Mouse (Mus musculus) R1 (cell line): ENCODE measurements around the gene Fam193a.

ENCODE experiments used
- DNase-seq: peaks from one replicate; pipeline ENCODE4 v3.0.0-alpha.2; 2018; ENCODE audit warnings: low read depth, low spot score

Fam193a gene

DNA sequence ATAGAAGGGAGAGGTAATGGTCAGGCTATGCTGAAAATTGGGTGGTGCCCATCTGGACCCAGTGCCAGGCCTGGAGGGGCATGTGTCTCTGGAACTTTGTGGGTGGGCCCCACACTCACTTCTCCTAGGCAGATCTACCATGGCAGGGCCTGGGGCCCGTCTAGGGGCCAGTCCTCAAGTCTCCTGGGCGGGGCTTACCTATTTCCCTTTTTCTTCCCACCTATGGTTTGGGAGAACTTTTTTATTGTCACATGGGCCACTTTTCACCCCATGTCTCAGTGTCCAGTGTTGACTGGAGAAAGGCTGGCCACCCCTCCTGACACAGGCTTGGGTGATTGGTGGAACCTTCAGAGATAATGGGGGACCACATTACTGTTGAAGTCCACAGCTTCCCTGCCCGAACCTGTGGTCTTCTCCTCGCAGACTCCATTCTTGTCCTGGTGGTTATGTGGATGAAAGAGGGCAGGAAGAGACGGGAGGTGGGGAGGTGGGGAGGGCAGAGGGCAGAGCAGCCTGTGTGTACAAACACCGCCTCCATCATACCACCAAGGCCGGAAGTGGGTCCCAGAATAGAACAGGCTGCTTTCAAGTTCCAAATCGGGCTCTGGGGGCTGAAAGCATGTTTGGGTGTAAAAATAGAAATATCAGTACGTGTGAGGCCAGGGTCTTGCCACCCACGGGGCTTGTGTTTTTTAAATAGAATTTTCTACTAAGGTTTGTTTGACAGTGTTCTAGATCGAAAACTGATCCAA is 150.9 kb downstream of the Fam193a start:
- DNase-seq, result no peak

DNA sequence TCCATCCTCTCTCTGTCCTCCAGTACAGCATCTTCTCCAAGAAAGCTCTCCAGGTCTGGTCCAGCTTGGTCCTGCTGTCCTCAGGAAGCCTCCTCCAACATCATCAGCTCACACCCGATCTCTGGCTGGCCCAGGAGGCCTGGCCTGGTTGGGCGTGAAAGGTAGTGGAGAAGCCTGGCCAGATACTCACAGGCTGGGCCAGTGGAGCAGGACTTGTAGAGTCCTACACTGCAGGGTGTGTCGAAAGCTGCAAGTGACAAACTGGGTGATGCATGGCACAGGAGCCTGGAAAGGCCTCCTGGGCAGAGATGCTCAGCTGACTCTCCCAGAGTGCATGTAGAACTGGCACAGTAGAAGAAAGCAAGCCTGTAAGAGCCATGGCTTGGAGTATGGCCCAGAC is 151.6 kb downstream of the Fam193a start:
- no peak for DNase-seq

DNA sequence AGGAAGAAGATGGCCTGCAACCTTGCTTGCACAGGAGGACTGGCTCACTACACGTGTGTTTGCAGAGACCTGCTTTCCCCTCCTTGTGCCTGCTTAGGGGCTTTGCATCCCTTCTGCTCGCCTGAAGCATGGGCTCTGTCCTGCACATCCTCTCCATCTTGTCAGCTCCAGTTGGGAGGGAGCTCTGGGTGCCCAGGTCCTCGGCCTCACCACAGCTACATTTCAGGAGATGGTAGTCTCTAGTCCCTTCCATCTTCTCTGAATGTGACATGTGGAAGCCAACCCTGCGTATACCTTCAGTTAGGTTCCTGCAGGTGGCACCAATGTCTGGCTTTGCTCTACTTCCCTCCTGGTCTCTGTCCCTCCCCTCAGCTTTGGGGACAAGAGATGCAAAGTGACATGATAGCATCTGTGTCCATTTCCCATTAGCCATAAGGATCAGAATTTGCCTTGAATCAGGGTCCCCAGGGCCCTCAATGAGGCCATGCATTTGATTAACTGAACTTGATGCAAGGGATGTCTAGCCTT is 154.3 kb downstream of the Fam193a start:
- no peak for DNase-seq

DNA sequence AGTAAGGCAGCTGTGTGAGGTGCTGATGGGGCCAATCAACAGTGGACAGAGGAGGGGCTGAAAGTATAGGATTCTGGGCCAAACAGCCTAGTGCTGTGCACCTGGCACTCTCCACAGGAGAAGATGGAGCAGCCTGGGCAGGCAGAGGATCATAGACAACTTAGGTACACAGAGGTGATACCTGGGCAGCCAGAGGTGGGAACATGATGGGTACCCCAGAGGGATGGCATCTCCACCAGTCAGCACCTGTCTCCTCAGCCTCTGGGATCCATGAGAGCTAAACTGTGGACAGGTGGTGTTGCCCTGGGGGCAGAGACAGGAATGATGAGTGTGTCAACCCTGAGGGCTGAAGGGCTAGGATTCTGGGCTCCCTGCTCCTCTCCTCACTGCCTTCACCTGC is 154.8 kb downstream of the Fam193a start:
- DNase-seq, result no peak

DNA sequence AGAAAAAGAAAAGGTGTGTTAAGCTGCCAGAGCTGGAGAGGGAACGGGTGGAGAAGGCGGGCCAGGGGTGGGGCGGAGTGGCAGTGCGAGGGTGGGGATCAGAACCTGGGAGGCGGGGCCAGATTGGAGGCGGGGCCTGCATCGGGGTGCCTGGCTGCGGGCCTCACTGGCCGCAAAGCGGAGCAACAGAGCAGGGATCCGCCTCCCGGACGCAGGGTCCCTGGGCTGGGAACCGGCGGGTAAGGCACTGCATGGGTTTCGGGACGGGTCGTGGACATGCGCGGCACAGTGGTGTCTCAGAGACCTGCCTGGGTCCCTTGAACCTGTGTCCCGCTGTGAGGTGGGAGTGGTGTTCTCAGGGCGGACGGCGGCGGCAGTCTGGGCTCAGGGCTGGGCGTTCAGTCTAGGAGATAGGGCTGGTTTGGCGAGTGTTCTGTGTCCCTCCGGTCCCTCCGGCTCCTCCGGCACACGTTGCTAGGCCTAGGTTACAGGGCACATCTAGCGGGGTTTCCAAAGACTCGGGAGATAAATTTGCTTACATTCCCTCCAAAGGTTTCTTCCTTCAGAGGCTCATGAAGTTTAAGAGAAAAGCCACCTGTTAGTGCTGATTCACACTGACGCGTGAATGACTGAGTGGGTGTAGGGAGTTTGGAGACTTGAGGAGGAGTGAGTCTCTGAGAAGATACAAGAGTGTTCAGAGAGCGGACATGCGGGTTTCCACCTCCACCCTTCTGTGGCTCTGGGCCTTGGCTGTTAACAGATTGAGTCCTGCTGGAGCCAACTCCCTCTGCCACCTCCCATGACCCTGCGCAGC is 156.1 kb downstream of the Fam193a start, which contains the start of gene Sh3bp2:
Sh3bp2 (plus strand) TSS at position 176 of the 814 bp plus-strand sequence.
- DNase-seq, result peak; percentile 93

DNA sequence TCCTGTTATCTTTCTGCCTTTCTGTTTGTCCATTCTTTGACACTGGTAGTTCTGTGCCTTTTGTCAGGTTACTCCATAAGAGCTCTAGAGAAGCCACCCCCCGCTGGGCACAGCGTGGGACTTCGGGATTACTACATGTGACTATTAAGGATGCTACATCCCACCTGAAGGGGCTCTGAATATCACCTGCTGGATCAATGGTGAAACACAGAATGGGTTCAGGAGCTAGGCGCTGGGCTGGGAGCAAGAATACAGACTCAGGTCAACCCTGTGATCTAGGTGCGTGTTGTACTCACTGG is 156.7 kb downstream of the Fam193a start:
- peak; percentile 46 for DNase-seq

DNA sequence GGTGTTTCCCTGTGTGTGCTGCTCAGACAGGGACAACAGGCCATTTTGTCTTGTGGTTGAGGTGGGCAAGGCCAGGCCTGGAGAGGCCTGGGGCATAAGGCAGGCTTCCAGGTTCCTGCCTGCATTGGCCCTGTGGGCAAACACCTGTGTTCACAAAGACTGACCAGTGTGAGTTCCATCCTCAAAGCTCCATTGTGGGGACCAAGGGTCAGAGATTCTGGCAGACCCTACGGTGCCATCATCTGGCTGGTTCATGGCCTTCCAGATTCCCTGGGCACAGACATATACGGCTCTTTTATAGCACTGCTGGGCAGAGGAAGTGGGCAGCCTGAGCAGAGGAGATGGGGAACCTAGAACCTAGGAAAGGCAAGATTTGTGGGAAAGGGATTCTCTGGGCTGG is 157.6 kb downstream of the Fam193a start:
- no peak for DNase-seq

DNA sequence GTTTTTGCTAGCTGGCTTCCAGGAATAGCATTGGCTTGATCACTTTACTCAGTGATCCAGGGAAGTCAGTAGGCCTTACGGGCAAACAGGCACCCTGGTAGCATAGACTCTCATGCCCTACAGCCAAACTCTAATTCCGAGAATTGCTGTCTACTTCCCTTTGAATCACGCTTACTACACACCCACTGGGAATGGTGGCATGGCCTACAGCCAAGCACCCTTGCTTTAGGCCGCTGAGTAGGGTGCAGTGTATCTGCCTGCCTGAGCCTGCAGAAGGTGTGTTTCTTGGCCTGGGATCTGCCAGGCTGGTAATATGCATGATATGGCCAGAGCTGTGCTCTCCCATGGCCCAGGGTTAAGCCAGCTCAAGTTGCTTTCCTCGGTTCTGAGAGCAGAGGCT is 159.0 kb downstream of the Fam193a start:
- no peak for DNase-seq

DNA sequence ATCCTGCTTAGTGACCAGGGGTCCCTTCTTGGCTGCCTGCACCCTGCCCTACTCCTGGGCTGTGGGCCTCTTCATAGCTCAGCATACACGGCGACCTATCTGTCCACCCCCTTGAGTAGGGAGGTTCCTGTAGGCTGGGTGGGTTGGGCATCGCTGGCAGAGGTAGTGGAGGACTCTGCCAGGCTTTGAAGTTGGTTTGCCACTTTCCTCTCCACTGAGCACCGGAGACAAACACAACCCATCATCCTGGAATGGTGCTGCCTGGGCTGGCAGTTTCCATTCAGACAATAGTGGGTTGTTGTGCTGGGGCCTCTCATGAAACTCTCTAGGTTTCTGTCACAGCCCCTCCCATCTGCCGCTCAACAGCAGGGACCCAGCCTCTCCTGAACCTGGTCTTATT is 160.4 kb downstream of the Fam193a start:
- no peak for DNase-seq

DNA sequence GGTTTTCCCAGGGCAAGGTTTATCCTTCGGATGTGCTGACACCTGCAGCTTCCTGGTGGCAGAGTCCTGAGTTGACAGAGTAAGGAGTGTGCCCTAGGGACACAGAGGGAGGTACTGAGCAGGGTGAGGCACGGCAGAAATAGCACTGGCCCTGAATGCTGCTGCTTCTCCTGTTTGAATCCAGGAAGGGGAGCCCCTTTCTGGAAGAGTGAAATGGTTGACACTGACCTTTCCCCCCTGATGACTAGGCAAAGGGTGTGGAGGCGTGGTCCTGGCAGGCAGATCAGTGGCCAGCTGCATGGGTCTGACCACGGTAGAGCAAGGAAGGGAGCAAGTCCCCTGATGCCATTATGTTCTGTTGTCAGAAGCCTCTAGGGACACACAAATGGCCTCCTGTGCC is 161.0 kb downstream of the Fam193a start:
- no peak for DNase-seq

DNA sequence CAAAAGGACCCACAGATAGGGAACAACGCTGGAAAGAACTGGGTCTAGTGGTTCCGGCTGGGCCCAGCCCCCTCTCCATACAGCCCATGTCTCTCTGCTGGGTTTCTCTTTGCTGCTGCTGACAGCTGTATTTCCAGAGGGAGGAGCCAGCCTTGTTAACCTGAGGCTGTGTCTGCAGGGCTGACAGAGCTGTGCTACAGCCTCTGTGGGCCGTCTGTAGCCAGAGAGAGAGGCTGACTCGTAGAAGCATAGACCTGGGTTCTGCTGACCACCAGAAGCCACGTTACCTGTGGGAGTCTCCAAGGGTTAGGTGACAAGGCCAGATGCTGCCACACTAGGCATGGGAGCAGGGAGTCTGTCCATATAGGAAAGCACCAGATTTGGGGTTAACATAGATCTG is 163.3 kb downstream of the Fam193a start:
- no peak for DNase-seq

DNA sequence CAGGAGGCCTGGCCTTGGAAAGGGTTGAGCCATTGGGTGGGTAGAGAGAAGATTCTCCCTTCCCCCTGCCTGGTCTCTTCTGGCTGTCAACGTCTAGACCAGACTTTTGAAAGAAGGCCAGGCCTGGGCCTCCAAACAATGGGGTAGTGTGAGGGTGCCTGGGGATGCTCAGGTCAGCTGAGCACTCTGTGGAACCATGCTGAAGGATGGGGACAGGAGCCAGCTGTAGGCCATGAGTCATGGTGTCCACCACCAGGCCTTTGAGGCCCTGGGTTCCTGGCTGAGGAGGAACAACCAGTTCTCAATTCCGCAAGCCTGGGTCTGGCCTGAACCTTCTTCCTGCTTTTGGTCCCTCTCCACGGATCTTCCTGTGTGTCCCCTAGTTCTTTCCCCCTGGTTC is 164.1 kb downstream of the Fam193a start:
- no peak for DNase-seq

DNA sequence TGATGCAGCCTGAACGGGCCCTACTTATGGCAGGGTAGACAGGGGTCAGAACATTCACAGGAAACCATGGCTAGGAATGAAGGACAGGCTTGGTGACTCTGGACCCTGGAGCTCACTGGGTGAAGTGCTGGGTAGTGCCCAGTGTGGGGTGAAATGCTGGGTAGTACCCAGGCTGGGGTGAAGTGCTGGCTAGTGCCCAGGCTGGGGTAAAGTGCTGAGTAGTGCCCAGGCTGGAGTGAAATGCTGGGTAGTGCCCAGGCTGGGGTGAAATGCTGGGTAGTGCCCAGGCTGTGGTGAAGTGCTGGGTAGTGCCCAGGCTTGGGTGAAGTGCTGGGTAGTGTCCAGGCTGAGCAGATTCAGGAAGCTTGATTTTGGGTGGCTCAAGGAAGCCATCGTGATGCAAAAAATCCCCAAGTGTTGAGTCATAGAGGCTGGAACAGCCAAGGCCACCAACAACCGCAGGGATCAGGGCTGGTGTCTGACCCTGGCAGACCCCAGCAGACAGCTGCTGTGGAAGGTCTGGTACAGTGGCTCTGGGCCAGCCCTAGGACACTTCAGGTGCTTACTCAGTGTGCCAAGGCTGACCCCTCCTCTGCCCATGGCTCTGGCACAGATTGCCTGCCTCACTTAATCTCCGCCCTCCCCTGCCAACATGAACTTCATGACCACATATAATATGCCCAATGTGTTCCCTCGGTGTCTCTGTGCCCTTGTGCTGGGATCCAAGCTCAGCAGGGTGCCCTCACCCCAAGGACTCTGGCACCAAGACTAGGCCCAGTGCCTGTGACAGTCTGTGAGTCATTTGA is 165.2 kb downstream of the Fam193a start:
- no peak for DNase-seq

DNA sequence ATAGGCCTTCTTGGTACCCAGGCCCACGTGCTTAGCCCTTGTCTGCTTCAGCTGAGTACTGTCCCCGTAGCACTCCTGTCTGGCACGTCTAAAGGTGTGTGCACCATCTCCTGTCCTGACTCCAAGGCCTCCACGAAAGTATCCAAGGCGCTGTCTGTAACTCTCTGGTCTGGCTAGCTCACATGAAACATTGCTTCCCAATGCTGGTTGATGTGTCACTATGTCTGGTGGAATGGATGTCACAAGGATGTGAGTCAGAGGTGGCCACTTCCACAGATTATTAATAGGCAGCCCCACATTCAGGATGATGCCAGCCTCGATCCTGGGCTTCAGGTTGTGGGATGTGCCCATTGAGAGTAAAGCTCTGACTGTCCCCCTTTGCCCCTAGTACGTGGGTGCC is 166.1 kb downstream of the Fam193a start:
- no peak for DNase-seq
